Mouse (Mus musculus) left cerebral cortex, adult 9 months (tissue): ENCODE measurements at regions not wholly inside any gene's neighbourhood (a gene's known extent, or its start where the extent isn't known, plus 50 kb on each side); places are given as distances from the start of the nearest gene placed in this dataset.

ENCODE experiments used
- DNase-seq, 2 experiments: peaks; one replicate each; pipeline ENCODE4 v3.0.0; 2022; ENCODE audit warnings: low spot score in 2 of 2

- peak; percentile 5 to 49 for DNase-seq
Observed at GRCm38 (mm10) chrX:132646956-132647355, 1041.8 kb downstream of the Pcdh19 start.

GRCm38 (mm10) chrX:132596925-132597324, 1091.9 kb downstream of the Pcdh19 start:
- DNase-seq: no peak

GRCm38 (mm10) chrX:132596424-132596823, 1092.4 kb downstream of the Pcdh19 start:
- no peak for DNase-seq

GRCm38 (mm10) chrX:132574085-132574484, 1114.7 kb downstream of the Pcdh19 start:
- DNase-seq: no peak
